Mouse (Mus musculus) urinary bladder, postnatal 4 days (tissue): ENCODE results near the gene Lap3.
A peak's percentile ranks its signal among the peaks of the same experiment; 100 is the strongest.

ENCODE experiments used
- DNase-seq, 2 experiments: peaks; one replicate each; pipeline ENCODE4 v3.0.0; 2021 to 2022; ENCODE audit warnings: low spot score in 2 of 2

Lap3 gene

DNA sequence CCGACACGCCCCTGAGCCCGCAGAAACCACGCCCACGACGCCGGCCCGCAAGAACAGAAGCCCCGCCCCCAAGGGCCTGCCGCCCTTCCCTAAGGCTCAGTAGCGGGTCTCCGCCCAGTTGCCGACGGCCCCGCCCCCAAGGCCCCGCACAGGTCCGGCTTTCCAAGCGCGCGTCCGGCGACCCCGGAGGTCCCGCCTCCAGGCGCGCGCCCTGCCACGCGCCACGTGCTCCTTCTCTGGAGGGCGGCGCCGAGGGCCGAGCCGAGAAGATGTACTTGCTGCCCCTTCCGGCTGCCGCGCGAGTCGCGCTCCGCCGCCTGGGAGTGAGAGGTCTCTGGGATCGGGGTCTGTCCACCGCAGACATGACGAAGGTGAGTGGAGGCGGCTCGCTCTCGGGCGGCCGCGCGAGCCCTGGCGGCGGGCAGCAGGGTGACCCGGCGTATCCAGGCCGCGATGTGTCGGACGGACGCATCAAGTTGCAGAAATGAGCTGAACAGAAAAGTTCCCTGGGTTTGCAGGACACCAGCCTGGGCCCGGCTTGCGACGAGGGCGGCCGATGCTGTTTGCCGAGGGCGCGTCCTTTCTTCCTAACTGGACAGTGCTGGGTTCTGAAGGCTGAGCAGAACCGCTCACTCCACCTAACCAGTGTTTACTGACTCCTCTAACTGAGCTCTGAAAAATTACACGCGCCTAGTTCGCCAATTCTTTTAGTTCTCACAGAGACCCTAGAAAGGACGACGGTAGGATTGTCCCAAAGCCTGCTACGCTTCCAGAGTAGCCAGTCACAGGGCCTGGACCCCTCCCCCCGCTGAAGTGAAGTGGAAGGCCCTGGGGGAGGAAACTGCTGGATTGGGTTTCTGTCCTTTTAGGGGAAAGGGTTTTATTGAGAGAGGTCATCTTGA, at the start of gene Lap3:
Gene Lap3 (plus strand): TSS at position 184 of the 902 bp plus-strand sequence.
- peak; percentile 99 for DNase-seq

- no peak for DNase-seq
These were observed 48.9 kb upstream of the Lap3 start for GRCm38 (mm10) chr5:45444130-45444832.

- DNase-seq: no peak
These were observed 44.5 kb upstream of the Lap3 start for GRCm38 (mm10) chr5:45448676-45449075.

- no peak for DNase-seq
These were observed 44.0 kb upstream of the Lap3 start for GRCm38 (mm10) chr5:45449206-45449605.

DNA sequence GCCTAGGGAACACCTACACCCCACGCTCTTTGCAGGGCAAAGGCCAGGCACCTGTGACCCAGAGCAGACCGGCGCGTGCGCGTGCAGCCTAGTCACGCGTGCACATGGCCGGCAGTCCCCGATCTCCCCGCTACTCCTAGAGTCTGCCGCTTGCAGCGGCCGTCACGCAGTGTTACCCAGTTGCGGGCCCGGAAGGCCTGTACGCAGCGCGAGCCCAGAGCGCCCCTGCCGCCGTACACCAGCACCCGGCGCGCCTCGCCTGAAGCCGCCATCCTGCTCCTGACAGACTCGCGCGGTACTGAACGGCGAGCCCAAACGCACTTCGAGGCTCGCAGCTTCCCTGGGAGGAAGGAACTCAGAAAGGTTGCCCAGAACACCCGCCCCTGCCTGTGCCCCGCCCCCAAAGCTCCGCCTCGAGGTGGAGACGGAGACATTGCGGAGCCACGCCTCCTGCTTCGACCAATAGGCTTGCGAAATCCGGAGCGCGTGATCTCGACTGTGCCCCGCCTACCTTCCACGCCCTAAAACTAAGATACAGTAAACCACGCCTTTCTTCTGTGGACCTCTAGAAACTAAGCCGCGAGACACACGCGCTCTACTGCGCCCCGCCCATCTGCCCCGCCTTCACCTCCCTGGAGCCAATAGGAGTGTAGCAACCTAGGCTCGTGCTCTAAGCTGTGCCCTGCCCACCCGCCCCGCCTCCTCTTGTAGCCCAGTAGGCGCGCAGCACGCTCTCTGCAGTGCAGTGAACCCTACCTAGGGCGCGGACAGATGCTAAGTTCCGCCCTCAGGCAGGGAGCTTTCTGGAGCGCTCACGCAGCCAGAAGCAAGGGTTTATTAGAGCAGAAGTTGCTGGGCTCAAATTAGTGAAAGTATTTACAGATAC, 43.1 kb upstream of the Lap3 start, which contains the start of gene Qdpr:
Gene Qdpr (minus strand): TSS at position 406 of the 886 bp plus-strand sequence.
- peak; percentile 92 to 96 for DNase-seq

GRCm38 (mm10) chr5:45453451-45453850, 39.7 kb upstream of the Lap3 start, which contains the start of gene Clrn2:
Gene Clrn2 (plus strand): TSS chr5:45453751.
- no peak for DNase-seq

DNA sequence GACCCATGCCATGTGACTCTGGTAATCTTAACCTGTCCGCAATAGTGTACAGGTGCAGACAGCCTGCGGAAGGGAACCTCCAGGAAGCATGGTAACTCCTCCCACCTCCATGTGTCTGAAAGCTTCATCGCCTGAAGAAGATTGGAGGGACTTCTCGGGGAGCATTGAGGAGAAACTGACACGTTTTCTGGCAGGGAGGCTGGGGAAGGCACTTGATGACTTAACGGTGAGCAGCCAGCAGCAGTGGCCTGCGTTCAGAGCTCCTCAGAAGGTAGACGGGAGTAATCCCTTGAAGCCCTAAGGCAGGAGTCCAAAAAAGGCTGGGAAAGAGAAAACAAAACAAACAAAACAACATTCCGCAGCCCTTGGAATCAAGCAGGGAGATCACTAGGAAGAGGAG, 38.7 kb upstream of the Lap3 start:
- DNase-seq: no peak

DNA sequence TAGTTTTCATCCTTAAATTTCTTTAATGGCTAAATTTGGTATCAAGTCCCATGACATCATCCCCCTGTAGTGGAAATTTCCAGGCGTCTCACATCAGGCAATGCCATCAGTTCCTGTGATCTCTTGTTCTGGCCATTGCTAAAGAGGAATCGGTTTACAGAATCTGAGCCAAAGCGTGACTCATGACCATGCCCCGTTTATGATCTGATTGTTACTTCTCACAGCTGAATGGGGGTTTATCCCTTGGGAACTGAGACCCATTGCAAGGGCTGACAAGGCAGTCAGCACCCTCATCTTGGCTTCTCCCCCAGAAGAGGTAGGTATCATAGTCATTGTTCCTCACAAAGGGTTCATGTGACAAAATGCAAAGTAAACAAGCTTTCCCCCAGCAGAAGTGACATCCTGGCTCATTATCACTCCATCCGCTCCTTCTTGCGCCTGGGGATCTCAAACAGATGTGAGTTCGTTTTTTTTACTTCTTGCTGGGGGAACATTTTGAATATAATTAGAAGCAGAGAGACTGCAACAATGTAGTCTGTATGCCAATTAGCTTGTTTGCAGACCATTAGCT, 20.2 kb upstream of the Lap3 start:
- no peak for DNase-seq

DNA sequence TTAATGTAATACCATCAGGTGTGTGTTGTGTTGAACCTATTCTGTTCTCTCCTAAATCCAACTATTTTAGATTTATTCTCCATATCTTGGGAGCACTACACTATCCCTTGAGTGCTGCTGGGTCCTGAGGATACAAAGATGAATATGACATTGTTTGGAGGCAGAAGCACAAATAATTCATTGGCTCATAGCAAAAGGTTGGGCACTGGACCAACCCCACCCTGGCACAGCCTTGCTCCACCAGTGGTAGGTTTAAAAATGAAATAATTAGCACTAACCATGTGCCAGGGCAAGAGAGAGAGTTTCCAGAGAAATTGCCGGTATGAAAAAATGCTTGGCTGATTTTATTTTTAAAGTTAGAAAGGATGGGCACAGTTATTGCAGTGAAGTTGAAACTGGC, 19.7 kb upstream of the Lap3 start:
- DNase-seq: no peak

DNA sequence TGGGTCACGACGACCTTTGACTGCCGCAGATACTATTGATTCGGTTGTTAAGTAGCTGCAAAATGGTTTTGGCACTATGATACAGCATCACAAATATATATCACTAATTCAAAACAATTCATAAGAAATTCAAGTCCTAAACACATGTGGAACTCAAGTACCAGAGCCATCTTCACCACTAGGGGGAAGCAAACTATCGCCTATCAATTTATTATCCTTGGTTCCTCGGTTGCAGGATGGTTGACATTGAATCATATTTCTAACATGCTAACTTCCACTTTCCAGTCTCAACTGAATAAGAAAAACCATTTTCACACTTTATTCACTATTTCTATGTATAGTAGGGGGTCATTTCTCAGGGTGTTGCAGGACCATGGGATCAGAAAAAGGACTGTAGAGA, 19.0 kb upstream of the Lap3 start:
- DNase-seq: no peak

GRCm38 (mm10) chr5:45474758-45475157, 18.4 kb upstream of the Lap3 start:
- DNase-seq: no peak

GRCm38 (mm10) chr5:45475771-45476170, 17.4 kb upstream of the Lap3 start:
- no peak for DNase-seq

DNA sequence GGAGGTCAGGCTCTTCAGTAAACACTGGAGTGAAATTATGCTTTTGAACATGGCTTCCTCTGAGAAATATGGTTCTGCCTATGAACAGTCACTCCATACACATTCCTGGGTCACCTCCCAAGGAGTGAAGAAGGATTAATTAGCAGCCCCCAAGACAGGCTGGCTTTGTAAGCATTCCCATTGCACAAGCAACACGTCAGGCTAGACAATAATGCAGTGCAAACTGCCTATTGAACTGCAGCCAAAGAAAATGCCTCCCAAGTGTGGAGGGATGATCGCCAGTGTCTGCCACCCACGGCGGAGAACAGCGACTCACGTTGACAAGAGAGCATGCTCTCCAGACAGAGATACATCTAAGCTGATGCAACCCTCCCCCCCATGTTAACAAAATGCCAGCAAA, 16.9 kb upstream of the Lap3 start:
- DNase-seq: no peak

DNA sequence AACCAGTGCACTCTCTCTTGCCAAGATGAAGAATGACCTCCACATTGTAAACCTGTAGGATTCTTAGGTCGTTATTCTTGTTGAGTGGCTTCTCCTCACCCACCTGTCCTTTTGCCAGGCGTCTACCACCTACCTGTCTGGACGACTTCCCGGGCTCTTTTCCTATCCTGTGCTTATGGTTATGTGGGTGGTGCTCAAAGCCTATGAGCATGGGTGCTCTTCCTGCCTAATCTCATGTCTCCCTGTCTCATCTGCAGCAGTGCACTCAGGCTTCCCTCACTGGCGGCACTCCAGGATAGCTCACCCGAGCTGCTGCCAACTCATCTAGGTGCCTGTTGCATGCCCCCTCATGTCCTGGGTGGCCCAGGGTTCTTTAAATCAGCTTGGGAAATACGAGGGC, 15.6 kb upstream of the Lap3 start:
- no peak for DNase-seq

GRCm38 (mm10) chr5:45480066-45480465, 13.1 kb upstream of the Lap3 start:
- no peak for DNase-seq

DNA sequence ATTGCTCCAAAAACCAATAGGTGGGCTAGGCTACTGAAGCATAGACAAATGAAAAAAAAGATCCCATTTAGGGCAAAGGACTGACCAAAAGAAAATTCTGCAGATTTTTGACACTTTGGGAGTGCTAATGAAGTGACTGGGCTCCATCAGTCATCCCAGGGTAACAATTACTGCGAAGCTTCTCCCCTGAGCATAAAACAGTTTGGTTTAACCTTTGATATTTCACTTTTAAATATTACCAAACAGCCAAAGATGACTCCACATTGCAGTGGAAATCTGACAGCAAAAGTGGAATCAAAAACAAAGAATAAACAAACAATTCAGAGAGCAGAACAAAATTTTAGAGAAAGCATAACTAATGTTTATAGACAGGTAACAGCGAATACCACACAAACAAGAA, 12.0 kb upstream of the Lap3 start:
- no peak for DNase-seq

- no peak for DNase-seq
These were observed 10.6 kb upstream of the Lap3 start for GRCm38 (mm10) chr5:45482607-45483006.

- DNase-seq: no peak
These were observed 9.5 kb upstream of the Lap3 start for GRCm38 (mm10) chr5:45483654-45484053.

GRCm38 (mm10) chr5:45491776-45492175, 1.4 kb upstream of the Lap3 start:
- DNase-seq: no peak

DNA sequence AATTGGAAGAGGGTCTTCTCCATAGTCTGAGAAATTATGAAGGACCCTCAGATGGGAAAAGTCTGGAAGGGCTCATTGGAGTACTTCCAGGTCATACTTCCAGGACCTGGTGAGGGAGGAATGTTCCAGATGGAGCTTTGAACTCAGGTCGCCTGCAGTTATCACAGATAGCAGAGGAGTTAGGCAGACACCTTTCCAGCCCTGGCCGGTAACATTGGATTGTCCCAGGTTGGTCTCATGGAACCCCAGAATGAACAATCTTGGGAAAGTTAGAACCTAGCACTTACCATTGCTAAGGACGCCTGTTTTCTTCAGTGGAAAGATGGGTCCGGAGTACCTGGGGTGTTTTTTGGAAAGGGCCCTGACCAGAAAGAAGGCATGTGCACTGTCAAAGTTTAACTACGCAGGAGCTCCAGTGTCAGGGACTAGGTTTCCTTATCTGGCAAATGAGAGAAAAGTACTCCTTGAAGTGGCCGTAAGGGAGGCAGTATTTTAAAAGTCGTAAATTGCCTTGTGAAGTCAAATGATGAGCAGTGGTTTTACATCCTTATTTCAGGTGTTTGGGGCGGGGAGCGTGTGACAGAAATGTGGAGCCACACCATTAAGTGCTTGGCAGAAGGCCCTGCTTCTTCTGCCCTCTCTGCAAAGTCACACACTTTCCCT, 1.1 kb downstream of the Lap3 start:
- no peak for DNase-seq

- no peak for DNase-seq
These were observed 2.3 kb downstream of the Lap3 start for GRCm38 (mm10) chr5:45495429-45495975.
